Mouse (Mus musculus) heart, embryonic 15.5 days (tissue): ENCODE data around the gene Spns1. TPM values are rescaled to one million over a fixed set of nuclear protein-coding genes. Genes with fewer than 3 reads are reported as not detected.
"Not testable (repeated sequence)": the region's sequence is repeated elsewhere in the genome, so short reads cannot be mapped to it uniquely, and the experiment has no call there.

Experiments
- ATAC-seq: fragments of 200-750 bp; cut with Nextera tagmentation; replicated peaks from 2 replicates; pipeline ENCODE4 v1.8.0; 2017; ENCODE audit warnings: low read depth, moderate TSS enrichment; ENCODE audit not compliant: insufficient number of reproducible peaks, insufficient read depth, low FRiP score
- H3K27ac ChIP-seq: fragments of 300-500 bp; sonication (generic); 2 replicates; pipeline ENCODE4 v1.5.1; 2015; ENCODE audit warnings: mild to moderate bottlenecking, inconsistent platforms
- H3K27me3 ChIP-seq: fragments of 300-500 bp; sonication (generic); 2 replicates; pipeline ENCODE4 v1.6.1; 2015; ENCODE audit warnings: inconsistent platforms
- H3K36me3 ChIP-seq: fragments of 300-500 bp; sonication (generic); 2 replicates; pipeline ENCODE4 v1.6.1; 2015; ENCODE audit warnings: mild to moderate bottlenecking, inconsistent platforms
- H3K4me1 ChIP-seq: fragments of 300-500 bp; sonication (generic); replicated peaks from 2 replicates; pipeline ENCODE4 v1.6.1; 2015; ENCODE audit warnings: inconsistent platforms
- H3K4me2 ChIP-seq: fragments of 300-500 bp; sonication (generic); 2 replicates; pipeline ENCODE4 v1.6.1; 2015; ENCODE audit warnings: inconsistent platforms, mild to moderate bottlenecking, moderate library complexity
- H3K4me3 ChIP-seq: fragments of 300-500 bp; sonication (generic); 2 replicates; pipeline ENCODE4 v1.5.1; 2015; ENCODE audit warnings: mild to moderate bottlenecking, inconsistent platforms
- H3K9ac ChIP-seq: fragments of 300-500 bp; sonication (generic); 2 replicates; pipeline ENCODE4 v1.6.1; 2015; ENCODE audit warnings: mild to moderate bottlenecking, inconsistent platforms
- H3K9me3 ChIP-seq: fragments of 300-500 bp; sonication (generic); replicated peaks from 2 replicates; pipeline ENCODE4 v1.6.1; 2016; ENCODE audit warnings: inconsistent platforms
- WGBS: fragments of 180-500 bp; shearing (Covaris S2); methylation state at CpG from one replicate; pipeline ENCODE4 v1.1.7; 2015; ENCODE audit warnings: mixed read lengths; 5-methylcytosine and 5-hydroxymethylcytosine counted together
- polyA plus RNA-seq: library from polyadenylated mRNA; unstranded; fragments of >200 nt; fragmentation: Nextera tagmentation; extraction: Ambion mirVana; gene quantifications from 2 replicates; pipeline ENCODE4 v1.2.1, GENCODE M21; 2015

Gene Spns1
- polyA plus RNA-seq, 1 experiment from 2014 or later: 36.0 TPM

- WGBS: 65% methylated on average over 8 of the region's 8 CpGs
- peaks cover 11% of the 10 kb centered on the region; the same call in 1 of the 2 replicates for H3K4me1 ChIP-seq
- H3K9ac ChIP-seq: no peak overlapping the region
- no peaks in the 10 kb centered on the region for H3K27me3 ChIP-seq
- no peaks in the 10 kb centered on the region for H3K36me3 ChIP-seq
- no peak for ATAC-seq
- H3K4me2 ChIP-seq: no peak overlapping the region
- H3K9me3 ChIP-seq: no peaks in the 10 kb centered on the region
- H3K4me3 ChIP-seq: no peak overlapping the region
- H3K27ac ChIP-seq: peak overlapping the region; percentile 35; the same call in 1 of the 2 replicates
These were observed 38.3 kb downstream of the Spns1 start for GRCm38 (mm10) chr7:126338906-126339305.

- Histone ChIP-seq H3K27ac (no peak overlapping the region), H3K4me3 (no peak overlapping the region), H3K4me2 (no peak overlapping the region), H3K9me3 (no peaks in the 10 kb centered on the region), H3K27me3 (no peaks in the 10 kb centered on the region), H3K9ac (no peak overlapping the region), H3K36me3 (no peaks in the 10 kb centered on the region), H3K4me1 (peaks cover 6% of the 10 kb centered on the region; the same call in 1 of the 2 replicates)
- ATAC-seq: no peak
- WGBS: 82% methylated on average over 1 of the region's 1 CpGs
These were observed 41.7 kb downstream of the Spns1 start for GRCm38 (mm10) chr7:126335556-126335955.

GRCm38 (mm10) chr7:126332691-126333090, 44.6 kb downstream of the Spns1 start:
- Histone ChIP-seq H3K9ac (no peak overlapping the region), H3K36me3 (no peaks in the 10 kb centered on the region), H3K4me3 (no peak overlapping the region), H3K4me2 (no peak overlapping the region), H3K27ac (no peak overlapping the region), H3K4me1 (no peaks in the 10 kb centered on the region), H3K9me3 (no peaks in the 10 kb centered on the region), H3K27me3 (no peaks in the 10 kb centered on the region)
- ATAC-seq: no peak
- 56% methylated on average over 3 of the region's 3 CpGs for WGBS

- Histone ChIP-seq H3K9me3 (no peaks in the 10 kb centered on the region), H3K27ac (no peak overlapping the region), H3K27me3 (no peaks in the 10 kb centered on the region; the same call in 1 of the 2 replicates), H3K4me2 (no peak overlapping the region), H3K4me1 (no peaks in the 10 kb centered on the region), H3K9ac (no peak overlapping the region), H3K4me3 (no peak overlapping the region), H3K36me3 (no peaks in the 10 kb centered on the region)
- WGBS: 34% methylated on average over 2 of the region's 2 CpGs
- ATAC-seq: no peak
These were observed 46.6 kb downstream of the Spns1 start for GRCm38 (mm10) chr7:126330693-126331092.

GRCm38 (mm10) chr7:126329907-126330645, 47.2 kb downstream of the Spns1 start:
- H3K27ac ChIP-seq: no peak overlapping the region
- H3K4me2 ChIP-seq: no peak overlapping the region
- no peaks in the 10 kb centered on the region for H3K36me3 ChIP-seq
- ATAC-seq: no peak
- no peak overlapping the region for H3K9ac ChIP-seq
- no peaks in the 10 kb centered on the region for H3K9me3 ChIP-seq
- 73% methylated on average over 9 of the region's 9 CpGs for WGBS
- no peaks in the 10 kb centered on the region for H3K4me1 ChIP-seq
- peaks cover 4% of the 10 kb centered on the region; the same call in 1 of the 2 replicates for H3K27me3 ChIP-seq
- H3K4me3 ChIP-seq: no peak overlapping the region

GRCm38 (mm10) chr7:126328848-126329247, 48.4 kb downstream of the Spns1 start:
- H3K27ac ChIP-seq, H3K4me3 ChIP-seq, ATAC-seq, H3K9ac ChIP-seq, H3K36me3 ChIP-seq, H3K4me2 ChIP-seq, H3K9me3 ChIP-seq, H3K4me1 ChIP-seq: not testable (repeated sequence)
- 88% methylated on average over 5 of the region's 6 CpGs for WGBS
- H3K27me3 ChIP-seq: peaks cover 15% of the 10 kb centered on the region; the same call in 1 of the 2 replicates

- H3K9ac ChIP-seq, H3K27ac ChIP-seq, H3K4me1 ChIP-seq, H3K4me3 ChIP-seq, H3K9me3 ChIP-seq, ATAC-seq, H3K36me3 ChIP-seq, H3K4me2 ChIP-seq: not testable (repeated sequence)
- peaks cover 15% of the 10 kb centered on the region; the same call in 1 of the 2 replicates for H3K27me3 ChIP-seq
- WGBS: 30% methylated on average over 9 of the region's 9 CpGs
These were observed 51.5 kb downstream of the Spns1 start for GRCm38 (mm10) chr7:126325576-126326273.

- Histone ChIP-seq H3K36me3 (no peaks in the 10 kb centered on the region), H3K4me3 (no peak overlapping the region), H3K27ac (no peak overlapping the region), H3K4me2 (no peak overlapping the region; the same call in 1 of the 2 replicates), H3K9me3 (no peaks in the 10 kb centered on the region), H3K9ac (no peak overlapping the region), H3K27me3 (peaks cover 15% of the 10 kb centered on the region; the same call in 1 of the 2 replicates), H3K4me1 (peaks cover 2% of the 10 kb centered on the region; the same call in 1 of the 2 replicates)
- WGBS: 22% methylated on average over 3 of the region's 3 CpGs
- ATAC-seq: peak; percentile 67
These were observed 52.5 kb downstream of the Spns1 start for GRCm38 (mm10) chr7:126324791-126325190.

GRCm38 (mm10) chr7:126323729-126324128, 53.5 kb downstream of the Spns1 start:
- Histone ChIP-seq H3K4me3 (0 out of 2 replicates have a peak overlapping the region, but pooled peaks have one; percentile 10), H3K9ac (no peak overlapping the region; the same call in 1 of the 2 replicates), H3K4me1 (peaks cover 2% of the 10 kb centered on the region; the same call in 1 of the 2 replicates), H3K27ac (no peak overlapping the region), H3K27me3 (peaks cover 15% of the 10 kb centered on the region; the same call in 1 of the 2 replicates), H3K4me2 (peak overlapping the region; percentile 15; the same call in 1 of the 2 replicates), H3K36me3 (no peaks in the 10 kb centered on the region), H3K9me3 (no peaks in the 10 kb centered on the region)
- no peak for ATAC-seq
- WGBS: 5% methylated on average over 11 of the region's 11 CpGs
